Mouse (Mus musculus) Muller cell, postnatal 12 days (primary cell): ENCODE results near the gene Ldah.
"Not testable (repeated sequence)": the region's sequence is repeated elsewhere in the genome, so short reads cannot be mapped to it uniquely, and the experiment has no call there.

ENCODE experiments used
- DNase-seq: peaks from one replicate; pipeline ENCODE4 v3.0.0-alpha.2; 2015; ENCODE audit errors: inconsistent ontology term

Ldah gene

GRCm38 (mm10) chr12:8207978-8208403 is at the start of gene Ldah:
Gene Ldah (plus strand): TSS chr12:8208107.
- peak; percentile 88 for DNase-seq

GRCm38 (mm10) chr12:8167743-8168142 is 40.2 kb upstream of the Ldah start:
- DNase-seq, result no peak

GRCm38 (mm10) chr12:8180921-8181320 is 27.0 kb upstream of the Ldah start:
- no peak for DNase-seq

- no peak for DNase-seq
Measured at GRCm38 (mm10) chr12:8181744-8182143, 26.2 kb upstream of the Ldah start.

GRCm38 (mm10) chr12:8184518-8184917 is 23.4 kb upstream of the Ldah start:
- DNase-seq, result no peak

- DNase-seq, result no peak
Measured at GRCm38 (mm10) chr12:8188161-8188560, 19.7 kb upstream of the Ldah start.

GRCm38 (mm10) chr12:8188796-8189535 is 18.9 kb upstream of the Ldah start:
- DNase-seq, result not testable (repeated sequence)

GRCm38 (mm10) chr12:8189722-8190121 is 18.2 kb upstream of the Ldah start:
- no peak for DNase-seq

GRCm38 (mm10) chr12:8205721-8206120 is 2.2 kb upstream of the Ldah start:
- DNase-seq, result no peak

- no peak for DNase-seq
Measured at GRCm38 (mm10) chr12:8207578-8207977, 329 bp upstream of the Ldah start.

- DNase-seq, result no peak
Measured at GRCm38 (mm10) chr12:8216392-8217280, 8.7 kb downstream of the Ldah start.

GRCm38 (mm10) chr12:8223036-8223435 is 15.1 kb downstream of the Ldah start:
- DNase-seq, result no peak

- no peak for DNase-seq
Measured at GRCm38 (mm10) chr12:8231101-8231500, 23.2 kb downstream of the Ldah start.

GRCm38 (mm10) chr12:8232679-8233078 is 24.8 kb downstream of the Ldah start:
- peak; percentile 41 for DNase-seq

GRCm38 (mm10) chr12:8242181-8242580 is 34.3 kb downstream of the Ldah start:
- DNase-seq, result no peak

GRCm38 (mm10) chr12:8244746-8245145 is 36.8 kb downstream of the Ldah start:
- DNase-seq, result no peak

GRCm38 (mm10) chr12:8260297-8260696 is 52.4 kb downstream of the Ldah start:
- no peak for DNase-seq

- DNase-seq, result no peak
Measured at GRCm38 (mm10) chr12:8266311-8266710, 58.4 kb downstream of the Ldah start.

- DNase-seq, result no peak
Measured at GRCm38 (mm10) chr12:8269627-8270026, 61.7 kb downstream of the Ldah start.

- no peak for DNase-seq
Measured at GRCm38 (mm10) chr12:8271405-8271804, 63.5 kb downstream of the Ldah start.

GRCm38 (mm10) chr12:8273471-8274171 is 65.7 kb downstream of the Ldah start:
- DNase-seq, result no peak

GRCm38 (mm10) chr12:8275424-8275823 is 67.5 kb downstream of the Ldah start:
- no peak for DNase-seq
